Mouse (Mus musculus) liver, embryonic 14.5 days (tissue): ENCODE results near the gene Prss36.

ENCODE experiments used
- CTCF ChIP-seq: IDR thresholded peaks from 2 replicates; pipeline ENCODE4 v1.5.1; 2016; ENCODE audit warnings: antibody characterized with exemption, low read depth, control low read depth
- EP300 ChIP-seq: IDR thresholded peaks from 2 replicates; pipeline ENCODE4 v1.6.1; 2016; ENCODE audit warnings: antibody characterized with exemption, low read depth

GRCm38 (mm10) chr7:127921516-127921915 lies 25.0 kb downstream of the Prss36 start:
- peak; percentile 65 for TF ChIP-seq CTCF
- no peak for TF ChIP-seq EP300
